Mouse (Mus musculus): ENCODE measurements around the gene Wdr20.
A peak's percentile ranks its signal among the peaks of the same experiment; 100 is the strongest.

The Wdr20 gene

GRCm38 (mm10) chr12:110797202-110797601 is 59.5 kb downstream of the Wdr20 start:
- Histone ChIP-seq H3K36me3 (ENCODE audit: insufficient read depth, low read length) (peaks cover 87% of the 10 kb centered on the region), H3K4me1 (replicated peaks; ENCODE audit: low read depth, low read length) (peaks cover 67% of the 10 kb centered on the region), H3K9me3 (ENCODE audit: low read length) (no peaks in the 10 kb centered on the region), H3K4me3 (replicated peaks; ENCODE audit: low read length) (no peak overlapping the region), H3K27me3 (ENCODE audit: insufficient read depth, low read length) (no peaks in the 10 kb centered on the region)
- TF ChIP-seq NANOG (IDR thresholded peaks at IDR 0.05; ENCODE audit: borderline replicate concordance, low read length) (no peak), POU5F1 (IDR thresholded peaks at IDR 0.05; ENCODE audit: borderline replicate concordance, low read length) (no peak), CTCF (conservative IDR thresholded peaks at IDR 0.05; ENCODE audit: low read length) (no peak)

- no peak overlapping the region for H3K4me3 ChIP-seq (replicated peaks; ENCODE audit: low read length)
- peaks cover 72% of the 10 kb centered on the region for H3K4me1 ChIP-seq (replicated peaks; ENCODE audit: low read depth, low read length)
- H3K9me3 ChIP-seq (ENCODE audit: low read length) = no peaks in the 10 kb centered on the region
- peaks cover 87% of the 10 kb centered on the region for H3K36me3 ChIP-seq (ENCODE audit: insufficient read depth, low read length)
- H3K27me3 ChIP-seq (ENCODE audit: insufficient read depth, low read length) = no peaks in the 10 kb centered on the region
- TF ChIP-seq POU5F1 (IDR thresholded peaks at IDR 0.05; ENCODE audit: borderline replicate concordance, low read length) (no peak), CTCF (conservative IDR thresholded peaks at IDR 0.05; ENCODE audit: low read length) (no peak), NANOG (IDR thresholded peaks at IDR 0.05; ENCODE audit: borderline replicate concordance, low read length) (no peak)
These were observed 60.2 kb downstream of the Wdr20 start for GRCm38 (mm10) chr12:110797842-110798431.

GRCm38 (mm10) chr12:110799226-110799625 is 61.5 kb downstream of the Wdr20 start:
- H3K4me1 ChIP-seq (replicated peaks; ENCODE audit: low read depth, low read length) = peaks cover 83% of the 10 kb centered on the region
- H3K4me3 ChIP-seq (replicated peaks; ENCODE audit: low read length) = no peak overlapping the region
- no peaks in the 10 kb centered on the region for H3K27me3 ChIP-seq (ENCODE audit: insufficient read depth, low read length)
- H3K36me3 ChIP-seq (ENCODE audit: insufficient read depth, low read length) = peaks cover 80% of the 10 kb centered on the region
- no peak for TF ChIP-seq CTCF (conservative IDR thresholded peaks at IDR 0.05; ENCODE audit: low read length)
- no peak for TF ChIP-seq NANOG (IDR thresholded peaks at IDR 0.05; ENCODE audit: borderline replicate concordance, low read length)
- no peak for TF ChIP-seq POU5F1 (IDR thresholded peaks at IDR 0.05; ENCODE audit: borderline replicate concordance, low read length)
- H3K9me3 ChIP-seq (ENCODE audit: low read length) = no peaks in the 10 kb centered on the region

- no peak overlapping the region; the same call in 1 of the 2 replicates for H3K4me3 ChIP-seq (replicated peaks; ENCODE audit: low read length)
- peaks cover 94% of the 10 kb centered on the region for H3K4me1 ChIP-seq (replicated peaks; ENCODE audit: low read depth, low read length)
- peaks cover 87% of the 10 kb centered on the region for H3K36me3 ChIP-seq (ENCODE audit: insufficient read depth, low read length)
- no peaks in the 10 kb centered on the region for H3K27me3 ChIP-seq (ENCODE audit: insufficient read depth, low read length)
- no peaks in the 10 kb centered on the region for H3K9me3 ChIP-seq (ENCODE audit: low read length)
- no peak for TF ChIP-seq NANOG (IDR thresholded peaks at IDR 0.05; ENCODE audit: borderline replicate concordance, low read length)
- no peak for TF ChIP-seq POU5F1 (IDR thresholded peaks at IDR 0.05; ENCODE audit: borderline replicate concordance, low read length)
- TF ChIP-seq CTCF (conservative IDR thresholded peaks at IDR 0.05; ENCODE audit: low read length) = no peak
These were observed 64.2 kb downstream of the Wdr20 start for GRCm38 (mm10) chr12:110801876-110802464.

GRCm38 (mm10) chr12:110802674-110803297 is 65.0 kb downstream of the Wdr20 start:
- H3K36me3 ChIP-seq (ENCODE audit: insufficient read depth, low read length) = peaks cover 87% of the 10 kb centered on the region
- H3K4me1 ChIP-seq (replicated peaks; ENCODE audit: low read depth, low read length) = peaks cover 93% of the 10 kb centered on the region
- H3K27me3 ChIP-seq (ENCODE audit: insufficient read depth, low read length) = no peaks in the 10 kb centered on the region
- H3K9me3 ChIP-seq (ENCODE audit: low read length) = no peaks in the 10 kb centered on the region
- TF ChIP-seq CTCF (conservative IDR thresholded peaks at IDR 0.05; ENCODE audit: low read length) (no peak), POU5F1 (IDR thresholded peaks at IDR 0.05; ENCODE audit: borderline replicate concordance, low read length) (no peak), NANOG (IDR thresholded peaks at IDR 0.05; ENCODE audit: borderline replicate concordance, low read length) (no peak)
- no peak overlapping the region for H3K4me3 ChIP-seq (replicated peaks; ENCODE audit: low read length)

GRCm38 (mm10) chr12:110804261-110804660 is 66.5 kb downstream of the Wdr20 start:
- peaks cover 93% of the 10 kb centered on the region for H3K4me1 ChIP-seq (replicated peaks; ENCODE audit: low read depth, low read length)
- no peaks in the 10 kb centered on the region for H3K9me3 ChIP-seq (ENCODE audit: low read length)
- TF ChIP-seq CTCF (conservative IDR thresholded peaks at IDR 0.05; ENCODE audit: low read length) = no peak
- no peak for TF ChIP-seq POU5F1 (IDR thresholded peaks at IDR 0.05; ENCODE audit: borderline replicate concordance, low read length)
- no peak for TF ChIP-seq NANOG (IDR thresholded peaks at IDR 0.05; ENCODE audit: borderline replicate concordance, low read length)
- peaks cover 88% of the 10 kb centered on the region for H3K36me3 ChIP-seq (ENCODE audit: insufficient read depth, low read length)
- no peaks in the 10 kb centered on the region for H3K27me3 ChIP-seq (ENCODE audit: insufficient read depth, low read length)
- 0 out of 2 replicates have a peak overlapping the region, but pooled peaks have one; percentile 7 for H3K4me3 ChIP-seq (replicated peaks; ENCODE audit: low read length)

GRCm38 (mm10) chr12:110806301-110806970 is 68.7 kb downstream of the Wdr20 start:
- H3K36me3 ChIP-seq (ENCODE audit: insufficient read depth, low read length) = peaks cover 91% of the 10 kb centered on the region
- no peaks in the 10 kb centered on the region for H3K9me3 ChIP-seq (ENCODE audit: low read length)
- TF ChIP-seq POU5F1 (IDR thresholded peaks at IDR 0.05; ENCODE audit: borderline replicate concordance, low read length) = no peak
- no peak for TF ChIP-seq CTCF (conservative IDR thresholded peaks at IDR 0.05; ENCODE audit: low read length)
- no peak for TF ChIP-seq NANOG (IDR thresholded peaks at IDR 0.05; ENCODE audit: borderline replicate concordance, low read length)
- peaks cover 97% of the 10 kb centered on the region for H3K4me1 ChIP-seq (replicated peaks; ENCODE audit: low read depth, low read length)
- H3K27me3 ChIP-seq (ENCODE audit: insufficient read depth, low read length) = no peaks in the 10 kb centered on the region
- no peak overlapping the region for H3K4me3 ChIP-seq (replicated peaks; ENCODE audit: low read length)

- H3K4me3 ChIP-seq (replicated peaks; ENCODE audit: low read length) = no peak overlapping the region
- H3K36me3 ChIP-seq (ENCODE audit: insufficient read depth, low read length) = peaks cover 93% of the 10 kb centered on the region
- peaks cover 89% of the 10 kb centered on the region for H3K4me1 ChIP-seq (replicated peaks; ENCODE audit: low read depth, low read length)
- TF ChIP-seq POU5F1 (IDR thresholded peaks at IDR 0.05; ENCODE audit: borderline replicate concordance, low read length) = no peak
- no peak for TF ChIP-seq NANOG (IDR thresholded peaks at IDR 0.05; ENCODE audit: borderline replicate concordance, low read length)
- TF ChIP-seq CTCF (conservative IDR thresholded peaks at IDR 0.05; ENCODE audit: low read length) = no peak
- no peaks in the 10 kb centered on the region for H3K9me3 ChIP-seq (ENCODE audit: low read length)
- no peaks in the 10 kb centered on the region for H3K27me3 ChIP-seq (ENCODE audit: insufficient read depth, low read length)
These were observed 70.7 kb downstream of the Wdr20 start for GRCm38 (mm10) chr12:110808430-110808829.
